Mouse (Mus musculus): ENCODE measurements at regions not wholly inside any gene's neighbourhood (a gene's known extent, or its start where the extent isn't known, plus 50 kb on each side); places are given as distances from the start of the nearest gene placed in this dataset.
"Not testable (repeated sequence)": the region's sequence is repeated elsewhere in the genome, so short reads cannot be mapped to it uniquely, and the experiment has no call there.

DNA sequence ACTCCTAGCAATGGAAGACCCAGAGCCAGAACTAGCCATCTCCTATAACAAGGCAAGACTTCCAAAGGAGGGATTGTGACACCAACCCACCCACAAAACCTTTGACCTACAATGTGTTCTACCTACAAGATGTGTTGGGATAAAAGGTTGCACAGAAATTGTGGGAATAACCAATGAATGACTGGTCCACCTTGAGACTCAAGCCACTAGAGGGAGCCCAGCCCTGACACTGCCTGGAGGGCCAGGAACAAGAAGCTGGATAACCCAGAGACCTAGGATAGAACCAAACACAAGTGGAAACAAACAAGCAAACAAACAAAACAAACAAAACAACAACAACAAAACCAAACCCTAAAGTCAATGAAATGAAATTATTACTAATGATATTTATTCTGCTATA, 288.8 kb downstream of the Dchs2 start:
- peak; percentile 28 for DNase-seq (ENCODE audit: low read depth, low spot score)

DNA sequence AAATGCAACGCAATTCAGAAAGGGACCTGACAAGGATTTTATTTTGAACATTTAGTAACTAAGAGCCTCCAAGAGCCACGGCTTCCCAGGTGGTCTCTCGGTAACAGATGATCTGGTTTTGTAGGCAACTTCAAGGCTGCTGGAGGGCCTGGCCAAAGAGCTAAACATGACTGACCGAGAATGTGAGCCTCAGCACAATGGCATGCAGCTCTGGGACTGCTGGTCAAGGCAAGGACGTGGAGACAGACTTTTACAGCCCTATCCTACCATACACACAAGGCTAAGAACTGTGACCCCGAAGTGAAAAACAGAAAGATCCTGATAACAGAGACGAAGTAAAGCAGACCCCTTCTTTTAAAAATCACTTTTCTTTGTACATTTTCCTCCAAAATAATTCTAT, 296.5 kb downstream of the Dchs2 start:
- DNase-seq (ENCODE audit: low read depth, low spot score): no peak

DNA sequence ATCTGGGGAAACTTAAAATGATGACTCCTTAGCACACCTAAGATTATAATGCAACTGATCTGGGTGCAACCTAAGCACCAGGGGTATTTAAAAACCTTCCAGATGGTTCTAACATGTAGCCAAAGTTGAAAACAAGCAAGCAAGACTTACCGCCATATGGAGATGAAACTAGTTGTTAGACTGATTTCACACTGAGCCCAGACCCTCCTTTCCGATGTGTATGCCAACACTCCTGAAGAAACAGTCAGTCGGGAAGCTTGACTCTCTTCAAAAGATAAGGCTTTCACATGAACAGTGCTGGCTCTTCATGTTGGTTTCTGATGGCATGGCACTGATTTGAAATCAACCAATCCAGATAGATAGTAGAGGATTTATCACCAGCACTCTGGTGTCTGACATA, 301.6 kb downstream of the Dchs2 start:
- DNase-seq (ENCODE audit: low read depth, low spot score): no peak

DNA sequence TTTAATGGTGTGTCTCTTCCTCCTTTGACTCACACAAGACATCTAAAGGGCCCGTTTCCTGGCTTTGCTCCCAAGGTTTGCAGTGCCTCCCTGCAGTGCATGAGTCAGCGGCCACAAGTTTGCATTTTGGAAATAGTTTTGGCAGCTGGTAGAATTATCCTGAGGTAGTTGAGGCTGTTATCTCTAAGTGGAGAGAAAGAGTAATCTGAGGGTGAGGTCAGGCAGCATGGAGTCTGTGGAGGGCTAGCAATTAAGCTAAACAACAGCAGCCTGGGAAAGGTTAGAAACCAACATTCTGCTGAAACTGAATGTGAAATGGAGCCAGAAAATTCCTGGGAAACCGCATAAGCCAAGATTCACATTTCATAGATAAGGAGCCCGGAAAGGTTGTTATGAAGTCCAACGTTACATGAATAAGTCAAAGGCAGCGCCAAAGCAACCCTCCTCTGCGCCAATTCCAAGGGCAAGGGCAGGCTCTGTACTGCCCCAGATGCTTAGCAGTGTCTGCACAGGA, 318.5 kb downstream of the Dchs2 start:
- no peak for DNase-seq (ENCODE audit: low read depth, low spot score)

DNA sequence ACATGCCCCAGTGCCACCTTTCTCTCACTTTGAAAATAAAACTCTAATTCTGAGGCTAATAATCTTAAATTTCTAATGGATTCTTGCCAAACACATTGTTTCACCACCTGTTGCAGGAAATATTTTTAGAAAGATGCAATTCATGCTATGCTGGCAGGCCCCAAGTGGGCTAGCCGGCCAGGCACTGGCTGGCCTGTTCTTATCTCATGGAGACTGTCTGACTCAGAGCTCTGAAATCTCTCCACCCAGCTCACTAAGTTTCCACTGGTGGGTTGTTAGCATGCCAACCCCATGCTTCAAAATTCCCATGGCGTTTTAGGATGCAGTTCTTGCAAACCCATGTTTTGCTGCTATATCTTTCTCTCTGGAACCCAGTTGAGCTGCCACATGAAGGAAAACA, 315.5 kb upstream of the Sfrp2 start:
- DNase-seq (ENCODE audit: low read depth, low spot score): no peak

DNA sequence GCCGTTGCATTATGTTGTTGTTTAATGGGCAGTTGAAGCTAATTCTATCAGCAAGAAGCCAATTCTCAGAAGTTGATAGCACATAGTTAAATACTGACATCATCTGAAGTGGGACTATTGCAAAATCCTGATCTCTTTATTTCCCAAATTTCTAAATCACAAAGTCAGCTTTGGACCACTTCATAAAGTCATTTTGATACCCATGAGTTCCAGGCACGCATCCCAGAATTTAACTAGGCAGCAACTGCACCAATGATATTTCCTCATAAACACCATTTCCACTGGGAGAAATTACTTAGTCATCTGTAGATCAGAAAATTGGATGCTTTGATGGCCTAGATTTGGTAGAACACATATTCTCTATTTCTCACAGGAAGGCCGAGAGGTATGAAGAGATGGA, 314.8 kb upstream of the Sfrp2 start:
- no peak for DNase-seq (ENCODE audit: low read depth, low spot score)

DNA sequence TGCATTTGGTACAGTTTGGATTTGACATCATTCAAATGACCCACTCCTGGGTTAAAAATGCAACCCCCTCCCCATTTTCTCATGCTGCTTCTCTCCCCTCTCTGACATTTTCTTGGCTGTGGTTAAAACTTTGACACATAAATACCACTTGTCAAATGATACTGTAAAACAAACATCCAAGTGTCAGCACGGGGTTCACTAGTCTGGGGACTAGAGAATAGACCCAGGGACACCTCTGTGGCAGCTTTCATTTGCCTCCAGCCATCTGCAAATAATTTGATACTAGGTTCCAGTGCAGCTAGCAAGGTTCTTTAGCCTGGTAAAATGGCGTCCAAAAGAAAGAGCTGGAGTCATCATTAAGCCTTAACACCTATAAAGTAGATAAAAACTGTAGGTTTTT, 312.7 kb upstream of the Sfrp2 start:
- DNase-seq (ENCODE audit: low read depth, low spot score): no peak

DNA sequence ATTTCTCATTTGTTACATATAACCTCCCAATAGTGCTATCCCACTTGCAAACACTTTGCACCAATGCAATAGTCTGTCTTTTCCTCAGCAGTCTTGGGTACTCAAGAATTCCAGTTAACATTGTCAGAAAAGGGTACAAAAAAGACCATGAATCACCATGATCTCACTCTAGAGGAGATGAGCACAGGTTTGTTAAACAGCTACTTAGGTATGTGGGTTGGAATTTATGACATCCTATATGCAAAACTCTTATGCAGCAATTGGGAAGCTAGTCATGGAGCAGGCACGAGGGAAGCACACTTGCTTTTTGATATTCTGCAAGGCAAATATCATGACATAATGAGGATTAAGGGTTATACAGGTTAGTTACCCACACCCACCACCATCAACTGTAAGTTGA, 307.7 kb upstream of the Sfrp2 start:
- DNase-seq (ENCODE audit: low read depth, low spot score): no peak

DNA sequence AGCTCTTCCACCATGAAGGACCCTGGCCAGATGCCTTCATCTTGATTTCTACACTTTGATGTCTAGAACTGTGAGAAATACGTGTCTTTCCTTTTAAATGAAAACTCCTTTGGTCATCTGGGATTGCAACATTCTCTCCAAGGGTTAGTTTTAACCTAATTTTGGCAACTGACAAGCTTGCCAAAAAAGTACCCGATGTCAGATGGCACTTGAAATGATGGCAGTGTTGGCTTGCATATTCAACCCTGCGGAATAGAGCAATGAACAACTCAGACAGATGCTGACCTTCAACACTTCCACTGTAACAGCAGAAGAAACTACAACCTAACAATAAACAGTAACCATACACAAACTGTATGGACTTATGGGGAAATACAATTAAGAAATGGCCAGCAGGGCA, 286.9 kb upstream of the Sfrp2 start:
- DNase-seq (ENCODE audit: low read depth, low spot score): no peak

DNA sequence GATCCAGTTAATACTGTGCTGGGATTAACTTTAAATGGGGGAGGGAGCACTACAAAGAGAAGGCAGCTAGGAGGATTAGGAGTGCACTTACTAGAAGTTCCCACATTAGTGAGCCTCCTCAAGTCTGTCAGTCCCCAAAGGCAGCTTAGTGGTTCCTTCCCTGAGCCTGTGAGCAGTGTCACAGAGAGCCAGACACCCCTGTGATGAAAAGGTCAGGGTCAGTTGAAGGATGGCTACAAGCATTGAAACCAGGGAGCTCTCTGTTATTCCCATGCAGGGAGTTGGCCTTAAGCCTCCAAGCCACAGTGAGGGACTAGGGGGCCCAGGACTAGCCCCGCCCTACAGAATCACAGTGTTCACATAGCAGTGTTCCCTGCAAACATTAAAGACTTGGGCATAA, 285.9 kb upstream of the Sfrp2 start:
- peak; percentile 21 for DNase-seq (ENCODE audit: low read depth, low spot score)

DNA sequence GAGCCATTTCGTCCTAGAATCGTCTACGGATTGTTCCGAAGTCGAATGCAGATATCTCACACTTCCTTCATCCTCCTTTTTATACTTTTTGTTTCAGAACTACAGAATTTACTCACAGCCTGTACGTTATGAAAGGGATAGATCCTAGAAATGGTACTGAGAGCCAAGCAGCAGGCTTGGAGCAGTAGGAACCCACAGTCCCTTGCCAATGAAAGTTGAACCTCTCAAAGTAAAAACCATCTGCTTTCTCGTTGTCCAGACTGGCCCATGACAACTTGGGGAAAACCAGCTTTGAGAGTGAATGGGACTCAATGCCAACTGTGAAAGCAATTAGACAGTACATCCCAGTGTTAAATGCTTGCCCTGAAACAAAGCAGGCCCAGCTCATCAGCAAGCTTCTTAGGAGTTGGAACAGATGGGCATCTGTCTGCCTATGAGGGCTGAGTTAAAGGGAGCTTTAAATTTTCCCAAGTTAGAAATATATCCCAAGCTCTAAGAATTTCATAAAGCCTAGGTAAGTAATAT, 279.9 kb upstream of the Sfrp2 start:
- no peak for DNase-seq (ENCODE audit: low read depth, low spot score)

DNA sequence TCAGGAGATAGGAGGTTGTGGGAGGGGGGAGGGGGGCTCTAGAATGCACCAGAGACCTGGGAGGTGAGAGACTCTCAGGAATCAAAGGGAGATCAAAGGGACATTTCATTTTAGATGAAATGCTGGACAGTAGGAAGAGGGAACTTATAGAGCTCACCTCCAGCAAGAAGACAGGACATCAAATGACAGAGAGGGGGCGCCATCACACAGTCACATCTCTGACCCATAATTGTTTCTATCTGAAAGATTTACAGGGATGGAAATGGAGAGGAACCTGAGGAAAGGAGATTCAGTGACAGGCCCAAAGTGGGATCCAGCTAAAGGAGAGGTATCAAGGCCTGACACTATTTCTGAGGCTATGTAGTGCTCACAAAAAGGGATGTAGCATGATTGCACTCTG, 270.5 kb upstream of the Sfrp2 start:
- peak; percentile 50 for DNase-seq (ENCODE audit: low read depth, low spot score)

DNA sequence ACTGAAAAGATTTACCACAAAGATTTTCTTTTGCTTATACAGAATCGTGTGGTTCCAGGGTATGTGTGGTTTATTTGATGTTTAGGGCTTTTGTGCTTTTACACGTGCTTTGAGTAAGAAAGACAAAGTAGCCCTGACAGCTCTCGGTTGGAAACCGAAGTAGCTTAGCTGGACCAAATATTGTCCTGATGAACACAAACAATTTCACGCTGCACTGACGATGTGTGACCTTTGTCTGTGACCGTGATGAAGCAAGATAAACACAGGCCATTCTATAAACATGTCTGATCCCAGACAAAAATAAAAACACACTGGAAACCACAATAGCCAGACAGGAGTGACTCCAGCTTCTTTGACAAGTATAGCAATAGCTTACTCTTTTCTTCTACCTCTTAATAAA, 262.2 kb upstream of the Sfrp2 start:
- DNase-seq (ENCODE audit: low read depth, low spot score): no peak

DNA sequence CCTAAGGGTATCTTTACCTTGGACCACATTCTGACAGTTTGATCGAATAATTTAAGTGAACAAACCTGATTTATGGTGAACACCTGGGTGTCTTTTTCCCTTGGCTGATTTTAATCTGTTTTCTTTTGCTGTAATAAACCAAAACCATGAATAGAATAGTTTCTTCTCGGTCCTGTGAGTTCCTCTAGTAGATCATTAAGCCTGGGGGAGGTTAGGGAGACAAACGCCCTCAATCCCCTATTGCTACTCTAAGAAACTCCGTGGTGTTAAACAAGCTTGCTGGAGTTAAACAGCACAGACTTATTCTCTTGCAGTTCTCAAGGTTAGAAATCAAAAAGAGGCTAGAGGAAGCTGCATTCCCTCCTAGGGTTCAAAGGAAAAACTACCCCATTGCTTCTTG, 249.5 kb upstream of the Sfrp2 start:
- DNase-seq (ENCODE audit: low read depth, low spot score): no peak

DNA sequence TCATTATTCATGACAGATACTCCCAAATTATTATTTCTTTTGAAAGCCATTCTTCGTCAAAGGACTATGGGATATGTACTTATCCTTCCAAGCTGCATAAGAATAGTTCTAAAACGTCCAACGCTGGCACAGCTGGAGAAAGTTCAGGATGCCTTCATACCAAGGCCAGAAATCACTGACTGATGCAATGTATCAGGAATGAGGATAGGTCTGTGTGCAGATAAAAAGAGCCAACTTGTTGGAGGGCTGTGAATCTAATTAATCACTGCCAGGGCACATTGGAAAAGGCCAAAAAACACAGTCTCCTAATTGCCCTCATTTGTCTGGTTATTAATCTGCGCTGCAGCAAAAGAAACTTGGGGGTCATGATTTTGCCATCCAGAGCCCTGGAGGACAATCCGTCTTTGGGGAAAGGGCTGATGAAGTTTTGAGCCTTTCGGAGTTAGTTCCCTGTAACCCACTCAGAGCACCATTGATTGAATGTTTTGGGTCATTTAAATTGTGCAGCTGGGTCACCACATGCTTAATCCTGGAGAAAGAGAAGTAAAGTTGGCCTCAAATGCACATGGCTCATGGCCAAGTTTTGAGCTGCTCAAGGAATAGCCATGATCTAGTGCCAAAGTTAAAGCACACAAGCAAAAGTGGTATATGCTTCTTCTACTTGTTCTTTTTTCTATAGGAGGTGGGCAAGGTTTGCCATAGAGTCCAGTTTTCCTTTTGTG, 248.0 kb upstream of the Sfrp2 start:
- no peak for DNase-seq (ENCODE audit: low read depth, low spot score)

DNA sequence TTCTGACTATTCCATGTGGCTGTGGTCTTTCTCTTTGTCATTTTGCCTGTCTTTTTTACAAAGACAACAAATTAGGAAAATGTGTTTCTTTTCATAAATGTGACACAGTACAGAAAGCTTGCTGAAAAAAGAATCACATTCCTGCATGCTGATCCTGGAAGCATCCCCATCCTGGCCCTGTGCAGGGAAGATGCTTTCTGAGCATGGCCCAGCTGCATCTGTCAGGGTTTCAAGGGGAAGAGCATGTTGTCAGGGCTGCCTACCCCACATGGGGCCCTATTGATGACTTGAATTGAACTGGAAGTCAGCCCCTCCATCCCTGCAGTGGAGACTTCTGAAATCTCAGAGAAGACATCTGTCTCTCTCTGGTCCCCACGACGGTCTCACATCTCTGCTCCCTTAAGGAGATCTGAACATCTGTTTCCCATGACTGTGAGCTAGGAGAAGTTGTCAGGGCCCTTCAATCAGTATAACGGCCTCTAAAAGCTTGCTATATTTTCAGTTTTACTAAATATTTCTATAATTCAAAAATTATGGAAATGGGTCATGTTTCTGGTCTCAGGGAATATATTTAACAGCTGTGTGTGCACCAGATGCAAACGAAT, 235.8 kb upstream of the Sfrp2 start:
- no peak for DNase-seq (ENCODE audit: low read depth, low spot score)

DNA sequence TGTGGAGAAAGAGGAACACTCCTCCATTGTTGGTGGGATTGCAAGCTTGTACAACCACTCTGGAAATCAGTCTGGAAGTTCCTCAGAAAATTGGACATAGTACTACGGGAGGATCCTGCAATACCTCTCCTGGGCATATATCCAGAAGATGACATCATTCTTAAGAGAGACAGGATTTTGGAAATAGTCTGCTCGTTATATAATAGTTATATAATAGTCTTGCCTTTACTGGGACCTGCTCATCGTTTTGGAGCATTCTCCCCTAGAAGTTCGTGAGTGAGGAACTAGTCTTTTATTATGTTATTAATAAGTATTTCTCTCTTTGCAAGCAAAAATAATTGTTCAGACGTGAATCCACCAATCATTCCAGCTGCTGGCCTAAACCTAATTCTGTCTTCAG, 229.5 kb upstream of the Sfrp2 start:
- DNase-seq (ENCODE audit: low read depth, low spot score): not testable (repeated sequence)

DNA sequence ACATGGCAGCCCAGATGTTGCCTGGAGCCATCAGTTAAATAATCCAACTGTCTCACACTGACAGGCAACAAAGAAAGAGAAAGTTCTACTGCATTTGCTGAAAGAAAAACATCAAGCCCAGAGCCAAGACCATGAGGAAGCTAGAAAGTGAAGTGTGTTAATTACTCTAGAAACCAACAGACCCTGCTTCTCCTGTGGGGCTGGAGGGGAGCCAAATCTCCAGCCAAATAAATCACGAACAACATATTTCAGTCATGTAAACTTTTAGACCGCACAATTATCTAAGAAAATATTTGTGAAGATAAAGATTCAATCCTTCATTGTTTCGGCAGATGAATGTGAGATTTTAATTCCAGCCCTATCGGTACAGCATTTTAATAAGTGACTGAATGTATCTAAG, 228.9 kb upstream of the Sfrp2 start:
- DNase-seq (ENCODE audit: low read depth, low spot score): no peak

DNA sequence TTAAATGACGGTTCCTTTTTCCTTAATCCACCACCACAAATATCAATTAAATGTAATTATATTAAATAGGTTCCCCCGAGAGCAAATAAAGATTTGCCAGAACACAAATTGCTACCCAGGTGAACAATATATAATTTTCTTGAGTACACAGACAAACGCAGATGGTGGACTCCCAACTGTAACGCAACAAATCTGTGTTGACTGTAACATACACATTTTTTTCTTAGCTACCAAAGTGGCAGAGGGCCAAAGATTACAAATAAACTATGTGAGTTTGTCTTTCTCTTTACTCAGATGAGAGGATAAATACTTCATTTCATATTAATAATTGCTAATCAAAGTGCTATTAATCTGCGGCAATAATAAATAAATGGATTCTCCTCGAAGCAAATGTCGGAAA, 228.4 kb upstream of the Sfrp2 start:
- DNase-seq (ENCODE audit: low read depth, low spot score): no peak

DNA sequence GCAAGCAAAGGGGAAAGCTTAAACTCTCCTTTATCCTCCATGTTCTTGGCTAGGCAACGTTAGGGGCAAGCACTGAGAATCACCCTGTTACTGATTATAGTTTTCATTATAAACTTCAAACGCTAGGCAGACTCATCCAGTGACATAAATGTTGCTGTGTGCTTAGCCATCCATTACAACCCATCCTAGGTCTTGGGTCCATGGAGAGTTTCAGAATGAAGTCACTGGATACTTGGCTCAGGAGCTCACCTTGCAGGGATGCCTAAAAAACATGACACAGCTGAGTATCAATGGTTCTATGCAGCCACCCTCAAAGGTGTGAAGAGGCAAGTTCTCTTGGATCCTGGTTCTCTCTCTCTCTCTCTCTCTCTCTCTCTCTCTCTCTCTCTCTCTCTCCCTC, 227.2 kb upstream of the Sfrp2 start:
- DNase-seq (ENCODE audit: low read depth, low spot score): no peak

DNA sequence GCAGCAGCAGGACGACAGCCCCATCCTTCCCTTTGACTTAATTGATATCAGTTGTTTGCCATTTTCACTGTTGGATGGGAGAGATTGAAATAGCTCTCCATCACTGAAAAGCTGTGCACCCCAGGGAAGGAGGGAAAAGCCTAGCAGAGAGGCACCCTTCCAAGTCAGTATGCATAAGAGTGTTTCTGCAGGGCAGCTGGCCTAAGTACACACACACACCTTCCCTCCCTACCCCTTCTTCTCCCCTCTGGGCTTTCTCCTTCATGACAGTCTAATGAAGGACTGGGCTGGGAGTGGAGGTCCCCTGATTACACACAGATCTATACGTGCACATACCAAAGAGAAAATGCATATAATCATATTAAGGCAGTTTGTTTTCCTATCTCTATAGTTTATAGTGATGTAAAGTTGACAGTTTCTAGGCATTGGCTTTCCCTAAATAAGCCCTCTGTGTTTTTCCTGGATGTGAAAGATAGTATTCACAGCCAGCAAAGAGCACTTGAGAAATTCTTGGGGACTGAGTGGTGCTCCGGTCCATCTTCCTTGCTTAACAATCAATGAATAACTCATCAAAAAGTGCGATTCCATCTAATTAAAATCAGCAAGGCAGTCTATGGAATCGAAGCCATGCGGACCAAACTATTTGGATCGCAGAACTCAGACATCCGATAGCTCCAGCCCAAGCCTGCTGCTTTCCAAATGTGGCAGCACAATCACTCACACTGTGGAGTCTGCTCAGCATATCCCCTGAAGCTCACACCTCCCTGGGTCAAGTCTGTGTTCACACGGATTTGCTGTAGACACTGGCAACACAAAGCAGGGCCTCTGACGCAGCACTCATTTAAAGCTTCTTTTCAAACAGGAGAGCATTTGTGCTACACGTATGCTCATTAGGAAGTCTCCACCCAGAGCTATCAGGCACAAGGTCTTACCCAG, 224.9 kb upstream of the Sfrp2 start:
- DNase-seq (ENCODE audit: low read depth, low spot score): no peak

DNA sequence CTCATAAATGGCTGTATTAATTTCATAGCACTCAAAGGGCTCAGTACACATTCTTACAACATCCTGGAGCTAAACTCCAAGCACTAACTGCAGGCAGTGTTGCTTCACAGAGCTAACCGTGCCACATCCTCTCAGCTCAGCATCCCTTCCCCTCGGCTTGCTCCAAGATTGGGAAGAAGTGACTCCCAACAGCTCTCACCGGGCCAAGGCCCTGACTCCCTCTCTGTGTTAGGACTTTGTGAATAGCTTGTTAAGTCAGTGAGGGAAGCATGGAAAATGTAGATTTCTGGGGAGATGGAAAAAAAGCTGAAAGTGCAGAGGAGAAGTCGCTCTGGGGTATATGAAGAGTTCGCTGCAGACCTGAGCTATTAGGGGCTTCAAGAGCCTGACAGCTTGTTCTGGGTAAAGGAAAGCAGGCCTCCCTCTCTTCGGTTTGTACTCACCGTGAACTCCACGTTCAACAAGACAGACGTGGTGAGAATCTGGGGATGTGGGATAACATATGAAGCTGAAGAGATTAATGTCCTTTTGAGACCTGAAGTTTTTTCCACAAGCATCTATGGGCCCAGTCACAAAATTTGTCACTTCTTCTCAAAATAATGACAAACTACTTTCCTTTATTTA, 213.5 kb upstream of the Sfrp2 start:
- DNase-seq (ENCODE audit: low read depth, low spot score): no peak

All from ZHBTc4 (cell line).